Mouse (Mus musculus) frontal cortex, adult 2 months (tissue): Measurements from ENCODE around the gene Igsf3. TPM values are rescaled to one million over a fixed set of nuclear protein-coding genes. Genes with fewer than 3 reads are reported as not detected.
"Not testable (repeated sequence)": the region's sequence is repeated elsewhere in the genome, so short reads cannot be mapped to it uniquely, and the experiment has no call there.

ENCODE experiments used
- DNase-seq, 2 experiments: peaks; one replicate each; pipeline ENCODE4 v3.0.0; 2022; ENCODE audit warnings: low spot score in 1 of 2; ENCODE audit errors: extremely low spot score in 1 of 2
- polyA plus RNA-seq: library from polyadenylated mRNA; depleted of rRNA; stranded (reverse); fragments of >200 nt; gene quantifications from 2 replicates; pipeline ENCODE4 v1.2.3, GENCODE M21; 2012

Gene Igsf3
- polyA plus RNA-seq, 1 experiment = 13.4 TPM

- no peak for DNase-seq
Observed at GRCm38 (mm10) chr3:101401501-101401900, 24.6 kb downstream of the Igsf3 start.

- DNase-seq = no peak
Observed at GRCm38 (mm10) chr3:101404620-101405415, 27.9 kb downstream of the Igsf3 start.

GRCm38 (mm10) chr3:101405495-101405894 is 28.6 kb downstream of the Igsf3 start:
- DNase-seq = peak; percentile 75 to 84

- no peak for DNase-seq
Observed at GRCm38 (mm10) chr3:101406097-101406496, 29.2 kb downstream of the Igsf3 start.

GRCm38 (mm10) chr3:101407568-101407967 is 30.7 kb downstream of the Igsf3 start:
- no peak for DNase-seq

- no peak for DNase-seq
Observed at GRCm38 (mm10) chr3:101408953-101409750, 32.3 kb downstream of the Igsf3 start.

GRCm38 (mm10) chr3:101410202-101410601 is 33.3 kb downstream of the Igsf3 start:
- no peak for DNase-seq

GRCm38 (mm10) chr3:101410745-101411144 is 33.9 kb downstream of the Igsf3 start:
- no peak for DNase-seq

- no peak for DNase-seq
Observed at GRCm38 (mm10) chr3:101411626-101412025, 34.7 kb downstream of the Igsf3 start.

GRCm38 (mm10) chr3:101412115-101412514 is 35.2 kb downstream of the Igsf3 start:
- no peak for DNase-seq

GRCm38 (mm10) chr3:101413013-101413412 is 36.1 kb downstream of the Igsf3 start:
- not testable (repeated sequence) for DNase-seq

- no peak for DNase-seq
Observed at GRCm38 (mm10) chr3:101418740-101419652, 42.1 kb downstream of the Igsf3 start.

GRCm38 (mm10) chr3:101419653-101419994 is 42.7 kb downstream of the Igsf3 start:
- DNase-seq = no peak

GRCm38 (mm10) chr3:101423188-101423587 is 46.3 kb downstream of the Igsf3 start:
- DNase-seq = no peak

GRCm38 (mm10) chr3:101424295-101424885 is 47.5 kb downstream of the Igsf3 start:
- no peak for DNase-seq

- no peak for DNase-seq
Observed at GRCm38 (mm10) chr3:101429982-101430754, 53.3 kb downstream of the Igsf3 start.

GRCm38 (mm10) chr3:101430755-101431115 is 53.9 kb downstream of the Igsf3 start:
- DNase-seq = no peak

- no peak for DNase-seq
Observed at GRCm38 (mm10) chr3:101435672-101436071, 58.8 kb downstream of the Igsf3 start.

GRCm38 (mm10) chr3:101436469-101436868 is 59.6 kb downstream of the Igsf3 start:
- no peak for DNase-seq
